Mouse (Mus musculus): ENCODE measurements around the gene Zp3. TPM values are rescaled to one million over a fixed set of nuclear protein-coding genes. Genes with fewer than 3 reads are reported as not detected.
A peak's percentile ranks its signal among the peaks of the same experiment; 100 is the strongest.

The Zp3 gene
- total and polyA plus RNA-seq, 2 experiments from 2014 or later = 0.10 to 0.39 TPM

- Histone ChIP-seq H3K27me3 (ENCODE audit: insufficient read depth, low read length) (no peaks in the 10 kb centered on the region), H3K4me2 (ENCODE audit: low read depth, low read length) (peak within 1 kb of the TSS; percentile 81), H3K27ac (peak within 1 kb of the TSS; percentile 91), H3K9ac (replicated peaks; ENCODE audit: low read length) (peak within 1 kb of the TSS; percentile 81), H3K36me3 (ENCODE audit: insufficient read depth, low read length) (peaks cover 7% of the 10 kb centered on the region; the same call in 1 of the 2 replicates), H3K4me1 (ENCODE audit: insufficient read depth, low read length) (no peaks in the 10 kb centered on the region), H3K9me3 (ENCODE audit: low read length) (no peaks in the 10 kb centered on the region), H3K4me3 (ENCODE audit: low read length) (peak within 1 kb of the TSS; percentile 80)
- TF ChIP-seq CTCF (IDR thresholded peaks at IDR 0.05; ENCODE audit: low read depth) = peak; percentile 44
- WGBS = under 1% methylated on average over 45 of the region's 47 CpGs
- DNase-seq (ENCODE audit: low spot score) = peak; percentile 97
- peak; percentile 95 for ATAC-seq
Measured at GRCm38 (mm10) chr5:135994725-135995687, 15.1 kb downstream of the Zp3 start, which contains the start of gene Dtx2. Gene Dtx2, plus strand, starts transcription at chr5:135994800.

GRCm38 (mm10) chr5:135996162-135996561 lies 16.3 kb downstream of the Zp3 start:
- no peak overlapping the region for H3K4me3 ChIP-seq (ENCODE audit: low read length)
- no peaks in the 10 kb centered on the region for H3K9me3 ChIP-seq (ENCODE audit: low read length)
- no peak overlapping the region for H3K27ac ChIP-seq
- TF ChIP-seq CTCF (IDR thresholded peaks at IDR 0.05; ENCODE audit: low read depth) = no peak
- DNase-seq (ENCODE audit: low spot score) (no peak), ATAC-seq (no peak)
- H3K36me3 ChIP-seq (ENCODE audit: insufficient read depth, low read length) = peaks cover 7% of the 10 kb centered on the region; the same call in 1 of the 2 replicates
- H3K4me1 ChIP-seq (ENCODE audit: insufficient read depth, low read length) = no peaks in the 10 kb centered on the region
- no peaks in the 10 kb centered on the region for H3K27me3 ChIP-seq (ENCODE audit: insufficient read depth, low read length)
- WGBS = 83% methylated on average over 8 of the region's 8 CpGs
- peak overlapping the region; percentile 81; the same call in 1 of the 2 replicates for H3K4me2 ChIP-seq (ENCODE audit: low read depth, low read length)
- no peak overlapping the region for H3K9ac ChIP-seq (replicated peaks; ENCODE audit: low read length)

GRCm38 (mm10) chr5:136001222-136001621 lies 21.3 kb downstream of the Zp3 start:
- H3K36me3 ChIP-seq (ENCODE audit: insufficient read depth, low read length) = peaks cover 7% of the 10 kb centered on the region; the same call in 1 of the 2 replicates
- 92% methylated on average over 6 of the region's 6 CpGs for WGBS
- ATAC-seq = no peak

GRCm38 (mm10) chr5:136002325-136002724 lies 22.4 kb downstream of the Zp3 start:
- no peaks in the 10 kb centered on the region for H3K27me3 ChIP-seq (ENCODE audit: insufficient read depth, low read length)
- no peak for TF ChIP-seq CTCF (IDR thresholded peaks at IDR 0.05; ENCODE audit: low read depth)
- H3K27ac ChIP-seq = 0 out of 2 replicates have a peak overlapping the region, but pooled peaks have one; percentile 4
- WGBS = 77% methylated on average over 2 of the region's 2 CpGs
- H3K36me3 ChIP-seq (ENCODE audit: insufficient read depth, low read length) = peaks cover 7% of the 10 kb centered on the region; the same call in 1 of the 2 replicates
- DNase-seq (ENCODE audit: low spot score) (no peak), ATAC-seq (no peak)
- no peaks in the 10 kb centered on the region for H3K9me3 ChIP-seq (ENCODE audit: low read length)
- peaks cover 5% of the 10 kb centered on the region; the same call in 1 of the 2 replicates for H3K4me1 ChIP-seq (ENCODE audit: insufficient read depth, low read length)
- no peak overlapping the region for H3K4me2 ChIP-seq (ENCODE audit: low read depth, low read length)
- H3K9ac ChIP-seq (replicated peaks; ENCODE audit: low read length) = no peak overlapping the region
- no peak overlapping the region for H3K4me3 ChIP-seq (ENCODE audit: low read length)

More at GRCm38 (mm10) chr5:136001222-136001621, 21.3 kb downstream of the Zp3 start:
- Histone ChIP-seq H3K4me3 (ENCODE audit: low read length) (no peak overlapping the region), H3K4me2 (ENCODE audit: low read depth, low read length) (no peak overlapping the region), H3K9ac (replicated peaks; ENCODE audit: low read length) (no peak overlapping the region), H3K9me3 (ENCODE audit: low read length) (no peaks in the 10 kb centered on the region), H3K27ac (no peak overlapping the region), H3K27me3 (ENCODE audit: insufficient read depth, low read length) (no peaks in the 10 kb centered on the region), H3K4me1 (ENCODE audit: insufficient read depth, low read length) (peaks cover 5% of the 10 kb centered on the region; the same call in 1 of the 2 replicates)
- DNase-seq (ENCODE audit: low spot score) = no peak
- no peak for TF ChIP-seq CTCF (IDR thresholded peaks at IDR 0.05; ENCODE audit: low read depth)

- no peak for TF ChIP-seq CTCF (IDR thresholded peaks at IDR 0.05; ENCODE audit: low read depth)
- ATAC-seq (no peak), DNase-seq (ENCODE audit: low spot score) (no peak)
- Histone ChIP-seq H3K36me3 (ENCODE audit: insufficient read depth, low read length) (peaks cover 7% of the 10 kb centered on the region; the same call in 1 of the 2 replicates), H3K4me1 (ENCODE audit: insufficient read depth, low read length) (peaks cover 5% of the 10 kb centered on the region; the same call in 1 of the 2 replicates), H3K9ac (replicated peaks; ENCODE audit: low read length) (no peak overlapping the region), H3K4me3 (ENCODE audit: low read length) (no peak overlapping the region), H3K4me2 (ENCODE audit: low read depth, low read length) (no peak overlapping the region), H3K27me3 (ENCODE audit: insufficient read depth, low read length) (no peaks in the 10 kb centered on the region), H3K9me3 (ENCODE audit: low read length) (no peaks in the 10 kb centered on the region), H3K27ac (no peak overlapping the region)
- WGBS = 48% methylated on average over 3 of the region's 3 CpGs
Measured at GRCm38 (mm10) chr5:136002751-136003151, 22.9 kb downstream of the Zp3 start.

- Histone ChIP-seq H3K4me3 (ENCODE audit: low read length) (no peak overlapping the region), H3K27ac (no peak overlapping the region), H3K9me3 (ENCODE audit: low read length) (no peaks in the 10 kb centered on the region), H3K4me2 (ENCODE audit: low read depth, low read length) (no peak overlapping the region), H3K27me3 (ENCODE audit: insufficient read depth, low read length) (no peaks in the 10 kb centered on the region), H3K4me1 (ENCODE audit: insufficient read depth, low read length) (peaks cover 5% of the 10 kb centered on the region; the same call in 1 of the 2 replicates), H3K36me3 (ENCODE audit: insufficient read depth, low read length) (no peaks in the 10 kb centered on the region), H3K9ac (replicated peaks; ENCODE audit: low read length) (no peak overlapping the region)
- TF ChIP-seq CTCF (IDR thresholded peaks at IDR 0.05; ENCODE audit: low read depth) = no peak
- ATAC-seq (no peak), DNase-seq (ENCODE audit: low spot score) (no peak)
- WGBS = 77% methylated on average over 4 of the region's 4 CpGs
Measured at GRCm38 (mm10) chr5:136004537-136004936, 24.6 kb downstream of the Zp3 start.
